Mouse (Mus musculus) 3T3-L1 (cell line): ENCODE measurements around the gene Syne1.

Source experiments
- DNase-seq: peaks from one replicate; pipeline ENCODE4 v3.0.0-alpha.2; 2015; ENCODE audit warnings: low read depth, low spot score

The Syne1 gene

DNA sequence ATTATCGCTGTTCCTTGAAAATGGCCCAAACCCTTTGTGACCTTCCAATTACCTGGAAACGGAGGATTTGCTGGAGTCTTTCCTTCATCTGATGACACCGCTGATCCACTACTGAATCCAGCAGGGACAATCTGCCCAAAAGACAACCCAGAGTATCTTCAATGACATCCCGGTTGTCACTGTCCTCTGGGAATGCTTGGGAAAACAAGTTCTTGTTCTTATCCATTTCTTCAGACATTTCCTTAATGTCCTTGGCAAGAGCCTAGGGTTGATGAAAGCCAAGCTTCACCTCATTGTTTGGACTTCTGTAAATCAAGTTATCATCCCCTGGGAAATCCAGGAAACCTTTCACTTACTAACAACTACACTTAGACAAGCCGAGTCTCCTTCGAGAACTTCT lies 398.2 kb downstream of the Syne1 start:
- no peak for DNase-seq

DNA sequence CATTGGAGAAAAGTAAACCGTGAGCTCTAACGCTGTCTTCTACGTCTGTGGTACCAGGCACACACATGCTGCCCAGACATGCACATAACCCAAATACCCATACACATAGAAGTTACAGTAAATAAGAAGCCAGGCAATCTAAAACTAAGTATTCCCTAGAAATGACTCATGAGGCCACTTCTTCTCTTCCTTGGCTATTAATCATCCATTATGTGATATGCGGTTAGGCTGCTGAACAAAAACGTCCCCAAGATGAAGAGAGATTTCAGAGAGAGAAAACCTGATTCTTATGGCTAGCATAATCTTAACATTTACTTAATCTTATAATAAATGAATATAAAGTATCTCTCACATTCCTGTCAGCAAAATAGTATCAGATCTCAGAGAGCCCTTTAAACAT lies 409.8 kb downstream of the Syne1 start:
- peak; percentile 68 for DNase-seq

DNA sequence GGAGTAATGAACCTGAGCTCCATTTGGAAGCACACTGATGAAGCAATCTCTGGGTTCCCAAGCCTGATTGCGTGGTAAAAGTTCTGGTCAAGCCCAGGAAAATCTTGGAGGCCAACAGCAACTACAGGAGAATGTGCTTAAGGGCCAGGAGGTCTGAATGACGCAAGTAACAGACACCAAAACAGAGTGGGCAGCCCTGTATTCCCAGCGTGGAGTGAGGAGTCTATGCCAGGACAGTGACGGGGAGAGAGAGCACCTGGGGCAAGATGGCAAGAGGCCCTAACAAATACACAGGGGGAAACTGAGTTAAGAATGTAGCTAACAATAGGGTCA lies 411.4 kb downstream of the Syne1 start:
- no peak for DNase-seq

DNA sequence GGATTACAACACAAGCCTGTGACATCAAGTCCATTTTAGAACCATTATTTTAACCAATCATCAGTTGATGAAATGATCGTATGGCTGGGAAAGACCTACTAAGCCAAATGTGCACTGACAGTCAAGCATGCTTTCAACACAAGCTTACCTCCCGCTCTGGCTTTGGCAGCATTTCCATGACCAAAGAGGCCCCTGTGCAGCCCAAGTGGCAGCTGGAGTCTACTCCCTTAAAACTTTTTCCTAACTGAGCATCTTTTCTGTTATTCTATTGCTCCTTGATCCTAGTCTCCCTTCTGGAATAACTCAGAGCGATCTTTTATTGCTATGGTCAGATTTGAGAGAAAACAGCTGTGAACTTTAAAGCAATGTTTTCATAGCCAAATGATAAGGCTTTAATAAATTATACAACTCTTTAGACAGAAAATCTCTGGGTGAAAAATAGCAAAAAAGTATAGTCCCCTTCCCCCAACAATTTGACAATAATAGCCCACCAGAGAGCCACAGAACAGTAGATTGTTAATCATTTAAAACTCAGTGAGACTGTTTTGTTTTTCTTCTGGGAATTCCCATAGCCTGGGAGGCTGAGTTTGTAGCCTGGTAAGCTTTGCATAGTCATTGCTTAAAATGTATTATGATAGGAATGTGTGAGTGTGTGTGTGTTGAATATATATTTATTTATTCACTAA lies 411.9 kb downstream of the Syne1 start:
- no peak for DNase-seq

DNA sequence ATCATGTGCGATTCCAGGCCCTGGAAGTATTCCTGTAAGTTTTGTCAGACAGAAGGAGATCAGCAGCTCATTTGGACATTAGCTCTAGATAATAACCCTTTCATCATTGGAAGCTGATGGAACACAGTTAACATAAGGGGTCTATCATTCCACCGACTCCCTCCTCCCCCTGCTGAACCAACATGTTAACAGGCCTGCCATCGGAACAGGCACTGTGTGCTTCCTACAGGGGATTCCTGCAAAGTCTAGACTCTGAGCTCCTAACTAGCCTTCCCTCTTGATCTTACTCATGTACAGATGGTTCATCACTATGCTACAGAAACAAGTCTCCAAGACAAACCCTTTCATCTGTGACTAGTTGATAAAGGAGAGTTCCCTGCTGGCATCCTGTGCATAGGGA lies 419.2 kb downstream of the Syne1 start:
- no peak for DNase-seq

DNA sequence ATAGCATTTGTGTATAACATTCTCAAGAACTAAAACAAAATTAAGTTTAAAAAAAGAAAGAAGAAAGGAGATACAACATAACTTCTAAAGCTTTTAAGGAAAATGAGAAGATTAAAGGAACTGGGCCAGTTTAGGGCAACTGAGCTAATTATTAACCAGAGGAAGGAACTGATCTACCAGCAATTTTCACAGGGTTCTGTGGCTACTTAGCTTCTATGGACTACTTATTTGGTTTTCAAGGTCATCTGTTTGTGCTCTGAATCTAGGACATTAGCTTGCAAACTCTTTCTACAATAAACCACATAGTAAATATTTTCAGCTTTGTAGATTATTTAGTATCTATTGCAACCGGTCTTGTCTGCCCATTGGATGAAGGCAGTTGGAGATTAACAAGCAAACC lies 420.8 kb downstream of the Syne1 start:
- DNase-seq = no peak

DNA sequence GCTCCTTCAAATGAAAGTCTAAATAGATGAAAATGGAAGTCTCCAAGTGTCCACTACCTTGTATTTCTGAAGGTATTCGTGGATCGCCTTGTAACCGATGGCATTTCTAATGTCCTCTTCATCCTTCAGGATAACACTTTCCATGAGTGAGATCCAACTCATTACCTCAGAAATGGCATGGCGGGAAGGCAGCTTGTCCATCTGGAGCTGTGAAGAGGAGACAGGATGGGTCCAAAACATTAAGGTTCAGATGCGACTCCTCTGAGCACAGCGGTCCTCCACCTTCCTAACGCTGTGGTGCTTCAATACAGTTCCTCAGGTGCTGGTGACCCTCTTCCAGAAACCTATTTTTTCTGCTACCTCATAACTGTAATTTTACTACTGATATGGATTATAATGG lies 426.5 kb downstream of the Syne1 start:
- no peak for DNase-seq

DNA sequence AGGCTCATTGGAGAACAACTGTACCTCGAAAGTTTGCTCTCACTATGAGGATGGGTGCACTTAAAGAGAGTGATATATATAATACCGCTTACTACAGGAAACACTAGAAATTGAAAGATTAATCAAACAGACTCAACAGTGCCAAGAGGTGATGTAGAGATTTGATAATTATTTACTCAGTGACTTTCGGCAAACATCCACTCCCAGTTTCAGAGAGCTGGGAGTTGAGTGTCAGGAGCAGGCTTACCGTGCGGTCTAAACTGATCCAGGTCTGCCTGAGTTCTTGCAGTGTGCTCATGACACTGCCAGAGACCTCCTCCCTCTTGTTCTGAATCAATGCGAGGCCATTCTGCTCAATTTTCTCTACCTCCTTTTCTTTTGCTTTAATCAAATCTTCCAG lies 434.6 kb downstream of the Syne1 start:
- no peak for DNase-seq

DNA sequence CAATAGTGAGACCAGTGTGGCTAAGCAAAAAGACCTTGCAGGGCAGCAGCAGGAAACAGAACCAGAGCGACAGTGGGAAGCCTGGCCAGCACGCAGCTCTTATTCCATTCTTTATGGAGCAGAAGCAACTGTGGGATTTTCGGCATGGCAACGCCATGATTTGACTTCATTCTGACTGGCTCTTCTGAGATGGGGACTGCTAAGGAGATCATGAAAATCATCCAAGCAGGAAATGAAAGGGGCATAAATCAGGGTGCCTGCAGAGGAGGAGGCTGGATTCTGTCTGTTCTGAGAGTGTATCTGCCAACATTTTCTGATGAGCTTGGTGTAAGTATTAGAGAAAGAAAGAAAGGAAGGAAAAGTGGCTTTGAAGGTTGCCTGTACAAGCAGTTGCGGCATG lies 435.1 kb downstream of the Syne1 start:
- no peak for DNase-seq

DNA sequence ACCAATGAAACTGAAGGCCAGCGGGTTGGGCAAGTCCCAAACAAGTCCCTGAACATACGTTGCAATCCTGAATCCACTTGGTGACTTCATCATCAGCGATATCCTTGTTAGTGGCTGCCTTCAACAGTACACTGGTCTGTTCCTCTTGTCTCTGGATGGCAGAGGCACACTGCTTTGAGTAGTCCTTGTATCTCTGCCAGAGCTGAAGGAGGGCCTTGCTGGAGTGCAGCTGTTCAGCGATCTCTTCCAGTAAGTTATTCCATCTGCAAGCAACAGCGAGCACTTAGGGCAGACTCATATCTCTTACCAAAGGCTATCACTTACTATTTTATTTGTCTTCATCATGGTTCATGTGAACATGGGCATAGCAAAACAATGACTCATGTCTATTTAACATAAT lies 440.5 kb downstream of the Syne1 start:
- DNase-seq = peak; percentile 39

DNA sequence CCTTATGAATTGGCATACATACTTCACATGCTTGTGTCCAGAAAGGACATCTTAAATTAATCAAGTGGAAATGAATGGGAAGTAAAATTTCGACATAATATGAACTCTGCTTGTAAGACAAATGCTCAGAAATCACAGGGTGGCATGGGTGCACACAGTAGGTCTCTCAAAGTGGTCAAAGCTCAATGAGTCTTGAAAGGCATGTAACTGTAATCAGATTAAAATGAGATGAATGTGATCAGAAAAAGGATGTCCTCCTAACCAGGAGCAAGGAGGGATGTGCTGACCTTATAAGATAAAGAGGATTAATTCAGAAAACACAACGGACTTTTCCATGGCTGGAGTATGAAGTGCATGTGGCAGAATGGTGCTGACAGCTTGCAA lies 453.5 kb downstream of the Syne1 start:
- no peak for DNase-seq

DNA sequence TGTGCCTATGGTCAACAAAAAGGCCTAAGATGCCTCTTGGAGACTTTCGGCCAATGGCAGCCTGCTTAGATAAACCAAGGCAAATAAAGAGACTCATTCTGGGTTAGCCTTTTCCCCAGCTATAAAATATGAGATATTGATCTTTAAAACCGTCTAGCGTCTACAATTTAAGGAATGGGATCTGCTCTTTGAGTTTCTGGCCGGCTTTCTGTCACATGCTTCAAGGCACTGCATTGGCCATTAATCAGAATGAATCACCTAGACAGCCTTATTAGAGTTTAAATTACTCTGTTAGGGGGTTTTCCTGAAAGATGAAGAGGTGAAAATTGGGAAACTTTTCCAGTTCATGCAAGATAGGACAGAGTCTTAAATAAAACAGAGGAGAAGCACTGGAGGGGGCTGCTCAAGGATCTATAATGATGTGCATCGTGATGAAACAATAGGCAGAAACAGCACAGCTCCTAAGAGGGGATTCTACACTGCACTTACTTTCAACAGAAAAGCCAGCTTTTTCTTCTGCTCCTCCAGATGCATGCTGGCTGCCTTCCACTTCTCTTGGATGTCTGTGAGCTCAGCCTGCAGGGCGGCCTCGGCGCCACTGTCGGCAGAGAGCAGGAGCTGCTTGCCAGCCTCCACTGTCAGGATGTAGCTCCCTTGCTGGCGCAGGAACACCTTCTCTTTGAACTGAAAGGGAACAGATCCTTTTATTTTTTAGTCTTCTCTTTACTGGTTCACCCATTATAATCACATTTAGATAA lies 454.1 kb downstream of the Syne1 start:
- DNase-seq = no peak

DNA sequence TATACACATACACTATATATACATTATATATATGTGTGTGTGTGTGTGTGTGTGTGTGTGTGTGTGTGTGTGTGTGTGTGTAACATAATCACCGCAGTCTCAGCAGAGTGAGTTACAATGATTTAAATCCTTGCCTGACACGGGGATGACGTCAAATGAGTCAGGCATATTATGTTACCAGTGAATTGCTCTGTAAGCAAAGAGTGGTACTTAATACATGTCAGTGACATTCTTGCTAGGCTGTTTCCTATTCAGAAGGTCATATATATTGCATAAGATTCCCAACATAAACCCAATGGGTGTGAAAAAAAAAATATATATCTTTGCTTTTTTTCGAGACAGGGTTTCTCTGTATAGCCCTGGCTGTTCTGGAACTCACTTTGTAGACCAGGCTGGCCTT lies 462.1 kb downstream of the Syne1 start:
- peak; percentile 74 for DNase-seq

DNA sequence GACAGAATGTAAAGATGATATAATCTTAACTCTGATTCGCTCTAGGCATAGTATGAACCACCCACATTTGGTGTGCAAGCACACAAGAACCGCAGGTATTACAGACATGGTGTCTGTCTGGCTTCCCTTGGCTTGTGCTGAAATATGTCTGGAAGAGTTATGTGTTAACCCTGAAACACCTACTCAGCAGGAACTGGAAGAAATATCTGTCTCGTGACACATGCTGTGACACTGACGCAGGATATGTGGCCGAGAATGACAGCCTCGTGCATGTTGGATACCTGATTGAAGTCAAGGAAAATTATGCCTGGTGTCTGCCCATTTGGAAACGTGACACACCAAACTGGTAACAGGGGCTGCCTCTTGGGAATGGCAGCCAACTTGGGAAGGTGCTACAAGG lies 463.9 kb downstream of the Syne1 start:
- no peak for DNase-seq

DNA sequence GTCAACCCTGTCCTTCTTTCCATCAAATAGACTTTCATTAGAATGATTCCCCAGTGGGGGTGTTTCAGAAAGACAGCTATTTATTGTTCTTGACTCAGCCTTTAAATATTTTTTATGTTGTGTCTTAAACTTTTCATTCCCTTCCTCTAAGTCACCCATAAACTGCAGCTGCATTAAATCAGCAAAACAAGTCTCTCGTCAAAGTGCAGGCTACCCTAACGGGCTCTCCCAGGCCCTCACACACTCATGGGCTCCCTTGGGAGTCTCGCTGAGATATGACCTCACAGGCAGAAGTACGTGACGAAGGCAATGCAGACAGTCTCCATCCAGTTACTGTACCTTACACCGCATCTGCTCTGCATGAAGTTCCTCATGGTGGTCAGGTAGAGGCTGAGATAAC lies 465.0 kb downstream of the Syne1 start:
- DNase-seq = peak; percentile 66

DNA sequence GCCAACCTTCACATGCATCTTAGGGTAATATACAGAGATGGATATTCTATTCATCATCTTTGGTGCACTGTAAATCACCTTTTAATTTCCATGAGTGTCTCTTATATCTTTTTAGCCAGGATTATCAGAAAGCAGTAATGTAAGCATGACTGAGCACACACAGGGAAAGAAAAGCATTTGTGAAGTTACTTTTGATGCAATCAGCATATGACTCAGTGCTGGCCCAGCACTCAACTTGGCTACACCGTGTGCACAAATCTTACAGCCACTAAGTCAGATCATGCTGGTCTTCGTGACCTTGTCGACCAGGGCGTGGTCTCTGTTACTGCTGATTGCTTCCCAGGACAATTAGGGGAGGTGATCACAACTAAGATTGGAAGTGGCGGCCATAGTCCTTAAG lies 465.5 kb downstream of the Syne1 start:
- peak; percentile 85 for DNase-seq

DNA sequence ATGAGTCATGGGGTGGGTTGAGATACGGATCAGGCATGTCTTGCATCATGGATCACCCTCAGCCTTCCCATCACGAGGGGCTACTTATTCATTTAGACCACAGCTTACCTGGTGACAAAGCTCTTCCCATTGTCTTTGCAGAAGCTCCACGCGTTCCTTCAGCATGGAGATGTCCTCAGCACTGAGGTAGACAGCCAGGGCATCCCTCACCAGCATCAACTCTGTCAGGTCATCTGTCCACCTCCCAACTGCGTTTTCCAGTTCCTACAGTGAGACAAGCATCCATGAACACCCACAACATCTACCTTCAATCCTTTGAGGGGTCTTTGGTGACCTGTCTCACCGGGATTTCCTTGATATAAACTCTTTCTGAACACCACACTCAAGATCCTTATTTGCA lies 467.6 kb downstream of the Syne1 start:
- DNase-seq = peak; percentile 32

DNA sequence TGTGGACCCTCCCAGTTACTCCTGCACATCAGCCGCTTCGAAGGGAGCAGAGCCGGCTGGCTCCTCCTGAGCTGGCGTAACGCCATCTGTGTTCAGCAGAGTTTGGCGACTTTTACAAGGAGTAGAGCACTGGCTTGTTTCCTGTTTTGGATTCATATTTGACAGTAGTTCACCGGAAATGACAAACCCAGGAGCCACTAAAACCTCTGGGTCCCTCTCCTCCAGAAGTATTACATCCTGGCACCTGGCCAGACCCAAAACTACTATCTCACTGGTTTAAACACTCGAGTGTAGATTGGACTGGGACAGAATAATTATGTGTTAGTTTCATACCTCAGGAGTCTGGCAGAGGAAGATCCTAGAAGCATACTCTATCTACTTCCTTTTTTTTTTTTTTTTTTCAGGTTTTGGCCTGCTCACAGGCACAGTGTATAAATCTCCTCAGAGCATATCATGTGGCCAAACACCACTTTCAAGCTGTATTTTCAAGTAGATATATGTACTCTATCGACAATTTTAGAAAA lies 471.3 kb downstream of the Syne1 start:
- no peak for DNase-seq

DNA sequence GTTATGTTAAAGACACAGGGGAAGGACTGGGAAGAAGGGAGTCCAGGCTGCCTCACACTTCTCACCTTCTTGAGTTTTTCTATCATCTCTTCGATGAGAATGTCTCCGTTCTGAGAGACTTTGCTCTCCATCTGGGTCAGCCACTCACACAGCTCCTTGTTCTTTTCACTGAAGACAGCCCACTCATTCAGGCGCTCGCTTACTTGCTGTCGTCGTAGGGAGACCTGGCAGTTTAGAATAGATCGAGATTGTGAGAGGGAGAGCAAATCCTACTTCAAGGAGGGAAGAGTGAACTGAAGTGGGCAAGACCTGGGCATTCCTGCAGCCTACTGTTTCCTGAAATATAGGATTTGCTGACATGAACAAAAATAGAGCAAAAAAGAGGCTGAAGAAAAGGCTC lies 475.6 kb downstream of the Syne1 start:
- DNase-seq = no peak

DNA sequence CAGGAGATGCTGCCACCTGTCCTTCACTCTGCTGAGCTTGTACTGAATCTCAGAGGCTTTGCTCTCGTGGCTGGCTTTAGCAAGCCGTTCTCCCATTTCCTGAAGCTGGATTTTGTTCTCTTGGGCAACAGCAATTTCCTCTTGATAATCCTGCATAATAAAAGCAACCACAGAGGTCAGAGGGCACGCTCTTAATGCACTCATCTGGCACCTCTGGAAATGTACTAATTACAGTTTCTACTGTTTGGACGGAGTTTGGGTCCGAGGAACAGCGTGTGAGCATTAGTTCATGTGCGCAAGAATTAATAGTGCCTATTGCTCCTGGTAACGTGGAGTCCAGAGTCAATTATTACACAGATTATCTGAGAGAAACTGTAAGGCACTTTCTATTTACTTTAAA lies 479.2 kb downstream of the Syne1 start:
- no peak for DNase-seq

DNA sequence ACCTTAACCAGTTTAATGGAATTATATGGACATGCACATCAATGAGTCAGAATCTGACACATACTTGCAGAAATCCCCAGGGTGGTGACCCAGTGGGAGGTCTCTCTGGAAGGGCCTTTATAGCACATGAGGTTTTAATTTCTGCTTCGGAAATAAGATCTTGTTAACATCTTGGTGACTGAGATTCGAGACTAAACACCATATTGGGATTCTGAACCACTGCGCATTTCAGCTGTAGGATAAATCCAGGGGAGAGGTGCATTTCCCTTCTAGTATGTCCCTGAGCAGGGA lies 480.4 kb downstream of the Syne1 start:
- peak; percentile 91 for DNase-seq

DNA sequence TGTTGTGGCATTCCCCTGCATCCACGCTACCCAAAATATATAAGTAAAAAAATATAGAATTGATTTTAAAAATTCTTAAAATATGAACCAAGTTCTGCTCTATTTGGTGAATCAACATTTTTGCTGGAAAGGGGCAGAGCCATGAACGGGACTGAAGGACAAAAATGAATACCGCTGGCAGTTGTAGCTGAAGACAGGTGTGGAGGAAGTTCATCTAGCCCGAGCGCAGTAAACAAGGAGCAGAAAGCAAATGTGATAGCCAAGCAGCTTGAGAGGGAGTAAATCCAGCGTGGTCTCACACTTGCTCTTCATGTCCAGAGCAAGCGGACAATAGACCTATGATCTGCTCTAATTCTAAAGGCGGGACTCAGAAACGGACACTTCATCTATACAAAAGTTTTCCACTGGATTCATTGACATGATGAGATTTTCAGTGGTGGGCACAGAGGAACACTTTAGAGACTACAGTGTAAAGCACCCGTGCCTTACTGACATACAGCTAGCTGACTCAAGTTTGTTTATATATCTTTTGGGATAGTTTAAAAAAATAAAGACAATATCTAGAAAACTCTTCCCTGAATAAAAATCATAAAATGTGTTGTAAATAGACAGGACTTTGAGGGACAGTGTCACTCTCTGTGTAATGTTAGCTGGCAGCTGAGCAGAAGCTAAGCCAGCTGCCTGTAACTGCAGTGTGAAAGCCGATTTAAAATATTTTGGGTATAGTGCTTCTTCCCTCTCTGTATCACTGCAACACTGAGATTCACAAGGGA lies 480.9 kb downstream of the Syne1 start:
- no peak for DNase-seq

DNA sequence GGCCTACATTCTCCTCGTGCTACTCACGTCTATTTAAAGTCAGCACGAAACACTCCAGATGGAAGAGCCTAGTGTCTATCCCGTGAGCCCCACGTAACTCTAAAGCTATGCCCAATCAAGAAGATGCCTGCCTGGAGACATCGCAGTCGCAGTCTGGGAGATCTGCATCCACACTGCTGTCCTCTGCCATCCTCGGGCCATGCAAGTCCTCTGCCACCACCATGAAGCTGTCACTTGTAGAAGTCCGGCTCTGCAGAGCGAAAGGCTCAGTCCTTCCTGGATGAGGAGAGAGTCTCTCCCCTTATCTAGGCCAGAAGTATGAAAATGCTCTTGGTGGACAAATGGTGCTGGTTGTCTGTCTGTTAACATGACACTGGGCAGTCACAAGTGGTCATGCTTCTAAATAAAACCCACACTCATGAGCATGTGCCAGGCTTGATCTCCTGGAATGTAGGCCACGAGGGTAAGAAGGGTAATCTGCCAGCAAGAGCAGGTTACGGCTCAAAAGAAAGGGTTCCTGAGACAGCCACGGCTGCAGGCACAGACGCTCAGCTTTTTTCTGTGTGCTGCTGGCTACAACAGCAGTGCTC lies 482.5 kb downstream of the Syne1 start, which contains the start of gene Gm10097:
Gm10097 (plus strand) TSS at position 517 of the 590 bp plus-strand sequence.
- DNase-seq = no peak
